Mouse (Mus musculus): ENCODE data around the gene Kpnb1. TPM values are rescaled to one million over a fixed set of nuclear protein-coding genes. Genes with fewer than 3 reads are reported as not detected.

Gene Kpnb1
- polyA plus RNA-seq, 1 experiment from 2014 or later, result 116 TPM

GRCm38 (mm10) chr11:97149995-97150410 is 37.7 kb downstream of the Kpnb1 start:
- peak overlapping the region; percentile 83 for H3K4me3 ChIP-seq (ENCODE audit: low read depth, low read length)
- peak overlapping the region; percentile 87 for H3K4me2 ChIP-seq
- WGBS, result 3% methylated on average over 14 of the region's 14 CpGs
- ATAC-seq (ENCODE audit: low FRiP score), result no peak
- H3K27ac ChIP-seq (ENCODE audit: low read depth, low read length), result peak overlapping the region; percentile 84
- peak overlapping the region; percentile 80 for H3K9ac ChIP-seq (ENCODE audit: low read length)
- no peaks in the 10 kb centered on the region; the same call in 1 of the 2 replicates for H3K36me3 ChIP-seq (ENCODE audit: control insufficient read depth, insufficient read depth, low read length)
- no peaks in the 10 kb centered on the region for H3K9me3 ChIP-seq (ENCODE audit: control insufficient read depth, low read length)
- peak; percentile 93 for DNase-seq (ENCODE audit: low spot score, missing footprints)
- H3K4me1 ChIP-seq (ENCODE audit: control insufficient read depth, insufficient read depth, low read length), result peaks cover 17% of the 10 kb centered on the region
- H3K27me3 ChIP-seq (ENCODE audit: control insufficient read depth, insufficient read depth, low read length), result peaks cover 15% of the 10 kb centered on the region

DNA sequence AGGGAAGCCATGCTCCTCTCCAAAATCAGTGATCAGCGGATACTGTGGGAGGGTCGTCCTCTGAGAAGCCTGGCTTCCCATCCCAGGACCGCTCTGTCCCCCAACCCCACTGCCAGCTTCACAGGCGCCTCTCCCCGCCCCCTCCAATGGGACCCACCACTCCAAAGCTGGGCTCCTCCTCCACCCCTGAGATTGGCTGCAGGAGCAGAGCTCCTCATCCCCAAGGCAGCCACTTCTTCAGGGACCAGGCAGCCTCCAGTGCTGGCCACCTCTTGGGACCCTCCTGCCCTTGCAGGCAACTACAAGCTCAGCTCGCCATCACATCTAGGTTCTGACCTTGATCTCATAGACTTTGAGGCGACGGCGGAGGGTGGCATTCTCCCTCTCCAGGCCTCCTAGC is 38.7 kb downstream of the Kpnb1 start:
- Histone ChIP-seq H3K4me2 (peak overlapping the region; percentile 3; the same call in 1 of the 2 replicates), H3K27me3 (ENCODE audit: control insufficient read depth, insufficient read depth, low read length) (peaks cover 15% of the 10 kb centered on the region), H3K4me3 (ENCODE audit: low read depth, low read length) (no peak overlapping the region), H3K9ac (ENCODE audit: low read length) (no peak overlapping the region), H3K4me1 (ENCODE audit: control insufficient read depth, insufficient read depth, low read length) (peaks cover 17% of the 10 kb centered on the region), H3K9me3 (ENCODE audit: control insufficient read depth, low read length) (no peaks in the 10 kb centered on the region), H3K36me3 (ENCODE audit: control insufficient read depth, insufficient read depth, low read length) (no peaks in the 10 kb centered on the region; the same call in 1 of the 2 replicates), H3K27ac (ENCODE audit: low read depth, low read length) (no peak overlapping the region)
- no peak for ATAC-seq (ENCODE audit: low FRiP score)
- DNase-seq (ENCODE audit: low spot score, missing footprints), result no peak
- 19% methylated on average over 9 of the region's 9 CpGs for WGBS

GRCm38 (mm10) chr11:97148591-97148990 is 39.1 kb downstream of the Kpnb1 start:
- 33% methylated on average over 12 of the region's 12 CpGs for WGBS
- H3K4me2 ChIP-seq, result no peak overlapping the region

DNA sequence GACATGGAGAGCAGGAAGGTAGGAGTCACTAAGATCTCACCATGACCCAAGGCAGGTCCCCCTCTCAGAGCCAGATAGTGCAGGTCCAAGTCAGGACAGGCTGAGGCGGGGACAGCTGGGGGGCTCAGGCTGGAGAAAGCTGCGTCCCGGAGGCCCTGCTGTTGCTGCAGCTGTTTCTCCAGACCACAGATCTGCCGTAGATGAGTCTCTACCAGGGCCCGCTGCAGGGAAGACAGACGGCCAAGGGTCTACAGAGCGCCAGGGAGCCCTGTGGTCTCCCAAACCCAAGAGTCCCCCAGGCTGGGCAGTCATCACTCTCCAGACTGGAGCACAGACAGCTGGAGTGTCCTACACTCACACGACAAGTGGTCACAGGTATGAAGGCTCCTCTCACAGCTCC is 40.3 kb downstream of the Kpnb1 start:
- no peaks in the 10 kb centered on the region for H3K9me3 ChIP-seq (ENCODE audit: control insufficient read depth, low read length)
- H3K27me3 ChIP-seq (ENCODE audit: control insufficient read depth, insufficient read depth, low read length), result peaks cover 15% of the 10 kb centered on the region
- ATAC-seq (ENCODE audit: low FRiP score) (no peak), DNase-seq (ENCODE audit: low spot score, missing footprints) (no peak)
- no peak overlapping the region for H3K9ac ChIP-seq (ENCODE audit: low read length)
- no peak overlapping the region for H3K4me2 ChIP-seq
- WGBS, result 91% methylated on average over 8 of the region's 8 CpGs
- H3K4me3 ChIP-seq (ENCODE audit: low read depth, low read length), result no peak overlapping the region
- no peaks in the 10 kb centered on the region; the same call in 1 of the 2 replicates for H3K36me3 ChIP-seq (ENCODE audit: control insufficient read depth, insufficient read depth, low read length)
- peaks cover 11% of the 10 kb centered on the region for H3K4me1 ChIP-seq (ENCODE audit: control insufficient read depth, insufficient read depth, low read length)
- H3K27ac ChIP-seq (ENCODE audit: low read depth, low read length), result no peak overlapping the region

More at GRCm38 (mm10) chr11:97148591-97148990, 39.1 kb downstream of the Kpnb1 start:
- no peak overlapping the region for H3K27ac ChIP-seq (ENCODE audit: low read depth, low read length)
- peaks cover 15% of the 10 kb centered on the region for H3K27me3 ChIP-seq (ENCODE audit: control insufficient read depth, insufficient read depth, low read length)
- no peak for DNase-seq (ENCODE audit: low spot score, missing footprints)
- no peak overlapping the region for H3K9ac ChIP-seq (ENCODE audit: low read length)
- no peak for ATAC-seq (ENCODE audit: low FRiP score)
- no peaks in the 10 kb centered on the region; the same call in 1 of the 2 replicates for H3K36me3 ChIP-seq (ENCODE audit: control insufficient read depth, insufficient read depth, low read length)
- H3K4me1 ChIP-seq (ENCODE audit: control insufficient read depth, insufficient read depth, low read length), result peaks cover 17% of the 10 kb centered on the region
- H3K9me3 ChIP-seq (ENCODE audit: control insufficient read depth, low read length), result no peaks in the 10 kb centered on the region
- no peak overlapping the region for H3K4me3 ChIP-seq (ENCODE audit: low read depth, low read length)

DNA sequence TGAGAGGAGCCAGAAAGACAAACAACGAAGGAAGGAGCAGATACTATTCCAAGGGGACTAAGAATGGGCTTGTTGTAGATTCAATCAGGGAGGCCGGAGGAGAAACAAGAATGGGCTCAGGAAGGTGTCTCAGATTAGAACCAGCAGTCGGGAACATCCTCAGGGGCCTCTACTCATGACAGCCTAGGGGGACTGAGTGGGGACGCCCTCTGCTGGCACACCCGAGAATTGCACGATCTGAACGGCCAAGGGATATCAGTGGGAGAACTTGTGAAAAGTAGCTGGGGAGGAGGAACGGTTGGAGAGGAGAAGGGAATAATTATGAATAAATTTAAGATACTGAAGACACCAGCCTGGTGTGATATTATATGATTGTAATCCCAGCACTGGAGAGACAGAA is 41.0 kb downstream of the Kpnb1 start:
- no peaks in the 10 kb centered on the region; the same call in 1 of the 2 replicates for H3K36me3 ChIP-seq (ENCODE audit: control insufficient read depth, insufficient read depth, low read length)
- no peak for ATAC-seq (ENCODE audit: low FRiP score)
- WGBS, result 9% methylated on average over 8 of the region's 8 CpGs
- H3K4me3 ChIP-seq (ENCODE audit: low read depth, low read length), result no peak overlapping the region
- peaks cover 6% of the 10 kb centered on the region for H3K4me1 ChIP-seq (ENCODE audit: control insufficient read depth, insufficient read depth, low read length)
- H3K27me3 ChIP-seq (ENCODE audit: control insufficient read depth, insufficient read depth, low read length), result peaks cover 15% of the 10 kb centered on the region
- no peak overlapping the region for H3K4me2 ChIP-seq
- no peak overlapping the region for H3K27ac ChIP-seq (ENCODE audit: low read depth, low read length)
- H3K9ac ChIP-seq (ENCODE audit: low read length), result no peak overlapping the region
- DNase-seq (ENCODE audit: low spot score, missing footprints), result peak; percentile 98
- H3K9me3 ChIP-seq (ENCODE audit: control insufficient read depth, low read length), result no peaks in the 10 kb centered on the region

- Histone ChIP-seq H3K27me3 (ENCODE audit: control insufficient read depth, insufficient read depth, low read length) (peaks cover 15% of the 10 kb centered on the region), H3K27ac (ENCODE audit: low read depth, low read length) (no peak overlapping the region), H3K36me3 (ENCODE audit: control insufficient read depth, insufficient read depth, low read length) (no peaks in the 10 kb centered on the region; the same call in 1 of the 2 replicates), H3K4me2 (no peak overlapping the region), H3K9me3 (ENCODE audit: control insufficient read depth, low read length) (no peaks in the 10 kb centered on the region), H3K4me1 (ENCODE audit: control insufficient read depth, insufficient read depth, low read length) (peaks cover 6% of the 10 kb centered on the region), H3K9ac (ENCODE audit: low read length) (no peak overlapping the region), H3K4me3 (ENCODE audit: low read depth, low read length) (no peak overlapping the region)
- WGBS, result 78% methylated on average over 9 of the region's 9 CpGs
- DNase-seq (ENCODE audit: low spot score, missing footprints) (no peak), ATAC-seq (ENCODE audit: low FRiP score) (no peak)
These were observed 41.7 kb downstream of the Kpnb1 start for GRCm38 (mm10) chr11:97145951-97146350.

- no peak for ATAC-seq (ENCODE audit: low FRiP score)
- Histone ChIP-seq H3K27ac (ENCODE audit: low read depth, low read length) (no peak overlapping the region), H3K27me3 (ENCODE audit: control insufficient read depth, insufficient read depth, low read length) (peaks cover 17% of the 10 kb centered on the region)
These were observed 42.4 kb downstream of the Kpnb1 start for GRCm38 (mm10) chr11:97145320-97145719.

DNA sequence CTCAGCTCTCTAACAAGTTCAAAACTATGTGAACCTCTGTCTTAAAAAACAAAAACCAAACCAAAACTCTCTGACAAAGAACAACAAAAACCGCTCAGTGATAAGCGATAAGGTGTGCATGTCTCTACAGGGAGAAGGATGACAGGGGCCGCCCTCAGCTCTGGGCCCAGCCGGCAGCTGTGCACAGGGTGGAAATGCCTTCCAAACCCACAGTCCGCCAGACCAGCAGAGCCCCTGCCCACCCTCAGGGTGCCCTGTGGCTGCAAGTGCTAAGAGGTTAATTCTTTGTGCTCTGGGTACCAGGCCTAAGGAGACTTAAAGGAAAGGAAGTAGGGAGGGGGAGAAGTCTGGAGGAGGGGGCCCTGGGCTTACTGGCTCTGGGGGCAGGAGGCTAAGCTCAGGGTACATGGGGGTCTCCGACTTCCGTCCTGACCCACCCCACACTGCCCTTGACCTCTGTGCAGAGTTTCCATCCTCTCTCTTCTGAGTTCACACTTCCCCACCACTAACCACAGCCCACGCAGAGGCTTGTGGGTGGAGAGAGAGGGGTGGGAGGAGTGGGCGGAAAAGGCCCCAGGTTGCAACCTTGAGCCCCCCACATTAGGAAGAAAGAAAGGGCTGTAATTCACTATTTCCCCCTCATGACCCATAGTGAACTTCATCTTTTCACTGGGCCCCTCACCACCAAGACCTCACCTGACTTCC is 44.3 kb downstream of the Kpnb1 start:
- Histone ChIP-seq H3K27ac (ENCODE audit: low read depth, low read length) (no peak overlapping the region), H3K4me1 (ENCODE audit: control insufficient read depth, insufficient read depth, low read length) (peaks cover 12% of the 10 kb centered on the region), H3K4me2 (no peak overlapping the region), H3K27me3 (ENCODE audit: control insufficient read depth, insufficient read depth, low read length) (peaks cover 22% of the 10 kb centered on the region), H3K9me3 (ENCODE audit: control insufficient read depth, low read length) (no peaks in the 10 kb centered on the region), H3K36me3 (ENCODE audit: control insufficient read depth, insufficient read depth, low read length) (no peaks in the 10 kb centered on the region; the same call in 1 of the 2 replicates), H3K9ac (ENCODE audit: low read length) (no peak overlapping the region), H3K4me3 (ENCODE audit: low read depth, low read length) (no peak overlapping the region)
- no peak for ATAC-seq (ENCODE audit: low FRiP score)
- DNase-seq (ENCODE audit: low spot score, missing footprints), result no peak
- WGBS, result 79% methylated on average over 9 of the region's 9 CpGs

More at GRCm38 (mm10) chr11:97145320-97145719, 42.4 kb downstream of the Kpnb1 start:
- Histone ChIP-seq H3K9me3 (ENCODE audit: control insufficient read depth, low read length) (no peaks in the 10 kb centered on the region), H3K4me3 (ENCODE audit: low read depth, low read length) (no peak overlapping the region), H3K9ac (ENCODE audit: low read length) (no peak overlapping the region), H3K36me3 (ENCODE audit: control insufficient read depth, insufficient read depth, low read length) (no peaks in the 10 kb centered on the region; the same call in 1 of the 2 replicates), H3K4me2 (no peak overlapping the region), H3K4me1 (ENCODE audit: control insufficient read depth, insufficient read depth, low read length) (peaks cover 6% of the 10 kb centered on the region)
- 79% methylated on average over 2 of the region's 2 CpGs for WGBS
- no peak for DNase-seq (ENCODE audit: low spot score, missing footprints)

GRCm38 (mm10) chr11:97142159-97142608 is 45.5 kb downstream of the Kpnb1 start:
- 80% methylated on average over 8 of the region's 8 CpGs for WGBS
- Histone ChIP-seq H3K4me2 (no peak overlapping the region), H3K27ac (ENCODE audit: low read depth, low read length) (no peak overlapping the region), H3K9ac (ENCODE audit: low read length) (no peak overlapping the region), H3K9me3 (ENCODE audit: control insufficient read depth, low read length) (no peaks in the 10 kb centered on the region), H3K27me3 (ENCODE audit: control insufficient read depth, insufficient read depth, low read length) (peaks cover 22% of the 10 kb centered on the region), H3K36me3 (ENCODE audit: control insufficient read depth, insufficient read depth, low read length) (no peaks in the 10 kb centered on the region), H3K4me3 (ENCODE audit: low read depth, low read length) (no peak overlapping the region), H3K4me1 (ENCODE audit: control insufficient read depth, insufficient read depth, low read length) (peaks cover 16% of the 10 kb centered on the region)
- ATAC-seq (ENCODE audit: low FRiP score), result no peak
- DNase-seq (ENCODE audit: low spot score, missing footprints), result no peak
